Mouse (Mus musculus) stomach, embryonic 15.5 days (tissue): ENCODE results near the gene Tmem51. TPM values are rescaled to one million over a fixed set of nuclear protein-coding genes. Genes with fewer than 3 reads are reported as not detected.

Experiments
- ATAC-seq: fragments of 200-750 bp; cut with Nextera tagmentation; 2 replicates; pipeline ENCODE4 v1.8.0; 2017; ENCODE audit warnings: low read depth, moderate number of reproducible peaks, moderate TSS enrichment; ENCODE audit not compliant: insufficient read depth, low FRiP score
- H3K27ac ChIP-seq: fragments of 300-500 bp; sonication (generic); 2 replicates; pipeline ENCODE4 v1.5.1; 2015; ENCODE audit warnings: mild to moderate bottlenecking, inconsistent platforms
- H3K27me3 ChIP-seq: fragments of 300-500 bp; sonication (generic); replicated peaks from 2 replicates; pipeline ENCODE4 v1.6.1; 2015; ENCODE audit warnings: inconsistent platforms
- H3K36me3 ChIP-seq: fragments of 300-500 bp; sonication (generic); 2 replicates; pipeline ENCODE4 v1.6.1; 2015; ENCODE audit warnings: inconsistent platforms
- H3K4me1 ChIP-seq: fragments of 300-500 bp; sonication (generic); 2 replicates; pipeline ENCODE4 v1.6.1; 2015; ENCODE audit warnings: inconsistent platforms
- H3K4me2 ChIP-seq: fragments of 300-500 bp; sonication (generic); 2 replicates; pipeline ENCODE4 v1.6.1; 2015; ENCODE audit warnings: mild to moderate bottlenecking, inconsistent platforms
- H3K4me3 ChIP-seq: fragments of 300-500 bp; sonication (generic); replicated peaks from 2 replicates; pipeline ENCODE4 v1.5.1; 2015; ENCODE audit warnings: inconsistent platforms
- H3K9ac ChIP-seq: fragments of 300-500 bp; sonication (generic); 2 replicates; pipeline ENCODE4 v1.6.1; 2015; ENCODE audit warnings: inconsistent platforms
- H3K9me3 ChIP-seq: fragments of 300-500 bp; sonication (generic); 2 replicates; pipeline ENCODE4 v1.6.1; 2016; ENCODE audit warnings: inconsistent platforms
- WGBS: fragments of 180-500 bp; shearing (Covaris S2); methylation state at CpG from one replicate; pipeline ENCODE4 v1.1.7; 2015; 5-methylcytosine and 5-hydroxymethylcytosine counted together
- polyA plus RNA-seq: library from polyadenylated mRNA; unstranded; fragments of >200 nt; fragmentation: Nextera tagmentation; extraction: Ambion mirVana; gene quantifications from 2 replicates; pipeline ENCODE4 v1.2.1, GENCODE M21; 2015

Gene Tmem51
- polyA plus RNA-seq, 1 experiment from 2014 or later = 62.4 TPM

- Histone ChIP-seq H3K4me2 (no peak overlapping the region), H3K36me3 (no peaks in the 10 kb centered on the region; the same call in 1 of the 2 replicates), H3K9me3 (no peaks in the 10 kb centered on the region), H3K27ac (no peak overlapping the region), H3K9ac (no peak overlapping the region), H3K27me3 (no peaks in the 10 kb centered on the region), H3K4me3 (no peak overlapping the region), H3K4me1 (peaks cover 18% of the 10 kb centered on the region)
- 78% methylated on average over 9 of the region's 9 CpGs for WGBS
- no peak for ATAC-seq
These were observed 44.3 kb downstream of the Tmem51 start for GRCm38 (mm10) chr4:142039662-142040353.

- no peaks in the 10 kb centered on the region for H3K27me3 ChIP-seq
- ATAC-seq = no peak
- peaks cover 6% of the 10 kb centered on the region; the same call in 1 of the 2 replicates for H3K4me1 ChIP-seq
- H3K27ac ChIP-seq = no peak overlapping the region
- no peaks in the 10 kb centered on the region; the same call in 1 of the 2 replicates for H3K36me3 ChIP-seq
- no peaks in the 10 kb centered on the region for H3K9me3 ChIP-seq
- no peak overlapping the region for H3K4me2 ChIP-seq
- no peak overlapping the region for H3K4me3 ChIP-seq
- 66% methylated on average over 4 of the region's 4 CpGs for WGBS
- H3K9ac ChIP-seq = no peak overlapping the region
These were observed 46.2 kb downstream of the Tmem51 start for GRCm38 (mm10) chr4:142037897-142038296.

- no peak overlapping the region for H3K4me3 ChIP-seq
- peaks cover 14% of the 10 kb centered on the region; the same call in 1 of the 2 replicates for H3K36me3 ChIP-seq
- H3K27me3 ChIP-seq = no peaks in the 10 kb centered on the region
- H3K9ac ChIP-seq = no peak overlapping the region
- no peak overlapping the region for H3K27ac ChIP-seq
- 47% methylated on average over 13 of the region's 13 CpGs for WGBS
- ATAC-seq = no peak
- no peak overlapping the region for H3K4me2 ChIP-seq
- no peaks in the 10 kb centered on the region for H3K4me1 ChIP-seq
- H3K9me3 ChIP-seq = no peaks in the 10 kb centered on the region
These were observed 55.6 kb downstream of the Tmem51 start for GRCm38 (mm10) chr4:142028533-142028932.

GRCm38 (mm10) chr4:142026965-142027364 is 57.1 kb downstream of the Tmem51 start:
- 62% methylated on average over 2 of the region's 2 CpGs for WGBS
- Histone ChIP-seq H3K9ac (no peak overlapping the region), H3K4me3 (no peak overlapping the region), H3K4me1 (no peaks in the 10 kb centered on the region; the same call in 1 of the 2 replicates), H3K27ac (no peak overlapping the region), H3K27me3 (no peaks in the 10 kb centered on the region), H3K4me2 (no peak overlapping the region), H3K9me3 (no peaks in the 10 kb centered on the region), H3K36me3 (peaks cover 14% of the 10 kb centered on the region; the same call in 1 of the 2 replicates)
- ATAC-seq = no peak

- Histone ChIP-seq H3K9ac (no peak overlapping the region), H3K4me3 (no peak overlapping the region), H3K4me1 (no peaks in the 10 kb centered on the region; the same call in 1 of the 2 replicates), H3K4me2 (no peak overlapping the region), H3K36me3 (no peaks in the 10 kb centered on the region), H3K27me3 (no peaks in the 10 kb centered on the region), H3K9me3 (no peaks in the 10 kb centered on the region), H3K27ac (no peak overlapping the region)
- ATAC-seq = no peak
- 84% methylated on average over 2 of the region's 2 CpGs for WGBS
These were observed 59.6 kb downstream of the Tmem51 start for GRCm38 (mm10) chr4:142024536-142024935.

- H3K27me3 ChIP-seq = no peaks in the 10 kb centered on the region
- H3K4me1 ChIP-seq = no peaks in the 10 kb centered on the region; the same call in 1 of the 2 replicates
- ATAC-seq = no peak
- no peak overlapping the region for H3K4me3 ChIP-seq
- no peaks in the 10 kb centered on the region for H3K9me3 ChIP-seq
- H3K9ac ChIP-seq = no peak overlapping the region
- WGBS = 70% methylated on average over 4 of the region's 4 CpGs
- no peak overlapping the region for H3K4me2 ChIP-seq
- H3K27ac ChIP-seq = no peak overlapping the region
- no peaks in the 10 kb centered on the region for H3K36me3 ChIP-seq
These were observed 60.9 kb downstream of the Tmem51 start for GRCm38 (mm10) chr4:142023166-142023565.

- 0 out of 2 replicates have a peak overlapping the region, but pooled peaks have one; percentile 21 for H3K4me2 ChIP-seq
- H3K9ac ChIP-seq = no peak overlapping the region
- no peaks in the 10 kb centered on the region for H3K36me3 ChIP-seq
- H3K4me3 ChIP-seq = no peak overlapping the region
- no peak overlapping the region for H3K27ac ChIP-seq
- peak; percentile 54 for ATAC-seq
- no peaks in the 10 kb centered on the region for H3K9me3 ChIP-seq
- 0 out of 2 replicates have a peak, but pooled peaks cover 4% of the 10 kb centered on the region for H3K27me3 ChIP-seq
- H3K4me1 ChIP-seq = peaks cover 19% of the 10 kb centered on the region
- WGBS = 30% methylated on average over 15 of the region's 15 CpGs
These were observed 66.4 kb downstream of the Tmem51 start for GRCm38 (mm10) chr4:142017686-142018085.

- peak within 1 kb of the TSS; percentile 46; the same call in 1 of the 2 replicates for H3K27ac ChIP-seq
- peak within 1 kb of the TSS; percentile 73 for H3K4me2 ChIP-seq
- H3K4me3 ChIP-seq = peak within 1 kb of the TSS; percentile 39
- WGBS = under 1% methylated on average over 44 of the region's 46 CpGs
- 0 out of 2 replicates have a peak, but pooled peaks cover 4% of the 10 kb centered on the region for H3K27me3 ChIP-seq
- H3K36me3 ChIP-seq = no peaks in the 10 kb centered on the region
- peaks cover 19% of the 10 kb centered on the region for H3K4me1 ChIP-seq
- ATAC-seq = peak; percentile 80
- no peaks in the 10 kb centered on the region for H3K9me3 ChIP-seq
- H3K9ac ChIP-seq = no peak within 1 kb of the TSS
These were observed 69.2 kb downstream of the Tmem51 start, which contains the start of gene Fhad1 for GRCm38 (mm10) chr4:142014659-142015608. Gene Fhad1, minus strand, starts transcription at chr4:142015082.

- Histone ChIP-seq H3K9ac (no peak overlapping the region), H3K4me1 (peaks cover 12% of the 10 kb centered on the region), H3K27ac (no peak overlapping the region), H3K4me2 (no peak overlapping the region), H3K27me3 (0 out of 2 replicates have a peak, but pooled peaks cover 4% of the 10 kb centered on the region), H3K36me3 (no peaks in the 10 kb centered on the region), H3K4me3 (no peak overlapping the region), H3K9me3 (no peaks in the 10 kb centered on the region)
- no peak for ATAC-seq
- 81% methylated on average over 13 of the region's 13 CpGs for WGBS
These were observed 72.9 kb downstream of the Tmem51 start for GRCm38 (mm10) chr4:142011236-142011635.

- Histone ChIP-seq H3K4me3 (no peak overlapping the region), H3K27me3 (0 out of 2 replicates have a peak, but pooled peaks cover 4% of the 10 kb centered on the region), H3K4me2 (no peak overlapping the region), H3K36me3 (no peaks in the 10 kb centered on the region), H3K27ac (no peak overlapping the region), H3K9ac (no peak overlapping the region), H3K9me3 (no peaks in the 10 kb centered on the region), H3K4me1 (peaks cover 9% of the 10 kb centered on the region)
- no peak for ATAC-seq
- 69% methylated on average over 7 of the region's 7 CpGs for WGBS
These were observed 73.7 kb downstream of the Tmem51 start for GRCm38 (mm10) chr4:142010441-142010840.

- no peaks in the 10 kb centered on the region for H3K4me1 ChIP-seq
- H3K27me3 ChIP-seq = no peaks in the 10 kb centered on the region
- WGBS = 66% methylated on average over 11 of the region's 11 CpGs
- no peaks in the 10 kb centered on the region for H3K9me3 ChIP-seq
- H3K36me3 ChIP-seq = no peaks in the 10 kb centered on the region
- H3K9ac ChIP-seq = no peak overlapping the region
- peak; percentile 38; the same call in 1 of the 2 replicates for ATAC-seq
- H3K27ac ChIP-seq = no peak overlapping the region
- H3K4me2 ChIP-seq = no peak overlapping the region
- H3K4me3 ChIP-seq = no peak overlapping the region
These were observed 75.9 kb downstream of the Tmem51 start for GRCm38 (mm10) chr4:142008206-142008605.
